Mouse (Mus musculus) retina, adult 2 months (tissue): ENCODE results near the gene BC048507.
"Not testable (repeated sequence)": the region's sequence is repeated elsewhere in the genome, so short reads cannot be mapped to it uniquely, and the experiment has no call there.

ENCODE experiments used
- DNase-seq: peaks from one replicate; pipeline ENCODE4 v3.0.0-alpha.2; 2012; ENCODE audit warnings: low read depth, low spot score

BC048507 gene

GRCm38 (mm10) chr13:67863026-67863425 is at the start of gene BC048507:
Gene BC048507, plus strand, starts transcription at chr13:67863326.
- DNase-seq: no peak

GRCm38 (mm10) chr13:67813710-67814660 is 49.1 kb upstream of the BC048507 start, which contains the start of gene Zfp273:
Gene Zfp273, plus strand, starts transcription at chr13:67813740.
- DNase-seq: peak; percentile 75

- DNase-seq: no peak
Observed at GRCm38 (mm10) chr13:67818636-67819035, 44.5 kb upstream of the BC048507 start.

- peak; percentile 56 for DNase-seq
Observed at GRCm38 (mm10) chr13:67830911-67831336, 32.2 kb upstream of the BC048507 start, which contains the start of gene Gm10037. Gene Gm10037, plus strand, starts transcription at chr13:67831106.

GRCm38 (mm10) chr13:67833137-67833536 is 30.0 kb upstream of the BC048507 start:
- not testable (repeated sequence) for DNase-seq

- DNase-seq: no peak
Observed at GRCm38 (mm10) chr13:67843775-67844118, 19.4 kb upstream of the BC048507 start.

- DNase-seq: peak; percentile 51
Observed at GRCm38 (mm10) chr13:67844119-67844852, 18.8 kb upstream of the BC048507 start.

- DNase-seq: no peak
Observed at GRCm38 (mm10) chr13:67844853-67845194, 18.3 kb upstream of the BC048507 start.

- no peak for DNase-seq
Observed at GRCm38 (mm10) chr13:67850361-67850760, 12.8 kb upstream of the BC048507 start.

GRCm38 (mm10) chr13:67853130-67853529 is 10.0 kb upstream of the BC048507 start:
- no peak for DNase-seq

GRCm38 (mm10) chr13:67853983-67854382 is 9.1 kb upstream of the BC048507 start:
- DNase-seq: no peak

- no peak for DNase-seq
Observed at GRCm38 (mm10) chr13:67857317-67857716, 5.8 kb upstream of the BC048507 start.

- DNase-seq: no peak
Observed at GRCm38 (mm10) chr13:67862508-67862907, 618 bp upstream of the BC048507 start.

GRCm38 (mm10) chr13:67864764-67865350 is 1.7 kb downstream of the BC048507 start:
- DNase-seq: no peak

GRCm38 (mm10) chr13:67867899-67868298 is 4.8 kb downstream of the BC048507 start:
- no peak for DNase-seq

- DNase-seq: not testable (repeated sequence)
Observed at GRCm38 (mm10) chr13:67876049-67876698, 13.0 kb downstream of the BC048507 start.

GRCm38 (mm10) chr13:67876699-67877254 is 13.7 kb downstream of the BC048507 start:
- no peak for DNase-seq

- no peak for DNase-seq
Observed at GRCm38 (mm10) chr13:67883966-67884365, 20.8 kb downstream of the BC048507 start.

- no peak for DNase-seq
Observed at GRCm38 (mm10) chr13:67909759-67910158, 46.6 kb downstream of the BC048507 start.
